Mouse (Mus musculus) limb, embryonic 12.5 days (tissue): ENCODE results near the gene Fdxr. TPM values are rescaled to one million over a fixed set of nuclear protein-coding genes. Genes with fewer than 3 reads are reported as not detected.

Experiments used
- ATAC-seq: fragments of 200-750 bp; cut with Nextera tagmentation; 2 replicates; pipeline ENCODE4 v1.8.0; 2017; ENCODE audit warnings: low read depth, moderate TSS enrichment; ENCODE audit not compliant: insufficient number of reproducible peaks, insufficient read depth, low FRiP score, low TSS enrichment
- H3K27ac ChIP-seq: fragments of 300-500 bp; sonication (generic); 2 replicates; pipeline ENCODE4 v1.5.1; 2016; ENCODE audit warnings: mild to moderate bottlenecking, moderate library complexity
- H3K27me3 ChIP-seq: fragments of 300-500 bp; sonication (generic); 2 replicates; pipeline ENCODE4 v1.6.1; 2016; ENCODE audit warnings: mild to moderate bottlenecking, moderate library complexity
- H3K36me3 ChIP-seq: fragments of 300-500 bp; sonication (generic); 2 replicates; pipeline ENCODE4 v1.6.1; 2016; ENCODE audit warnings: mild to moderate bottlenecking, moderate library complexity
- H3K4me1 ChIP-seq: fragments of 300-500 bp; sonication (generic); replicated peaks from 2 replicates; pipeline ENCODE4 v1.6.1; 2016
- H3K4me2 ChIP-seq: fragments of 300-500 bp; sonication (generic); 2 replicates; pipeline ENCODE4 v1.6.1; 2016; ENCODE audit warnings: mild to moderate bottlenecking, moderate library complexity
- H3K4me3 ChIP-seq: fragments of 300-500 bp; sonication (generic); replicated peaks from 2 replicates; pipeline ENCODE4 v1.5.1; 2016; ENCODE audit warnings: mild to moderate bottlenecking
- H3K9ac ChIP-seq: fragments of 300-500 bp; sonication (generic); replicated peaks from 2 replicates; pipeline ENCODE4 v1.6.1; 2016; ENCODE audit warnings: mild to moderate bottlenecking, moderate library complexity
- H3K9me3 ChIP-seq: fragments of 300-500 bp; sonication (generic); 2 replicates; pipeline ENCODE4 v1.6.1; 2016; ENCODE audit warnings: mild to moderate bottlenecking, moderate library complexity
- WGBS: fragments of 180-500 bp; shearing (Covaris S2); methylation state at CpG from one replicate; pipeline ENCODE4 v1.1.7; 2016; 5-methylcytosine and 5-hydroxymethylcytosine counted together
- polyA plus RNA-seq: library from polyadenylated mRNA; unstranded; fragments of >200 nt; fragmentation: Nextera tagmentation; extraction: Ambion mirVana; gene quantifications from 2 replicates; pipeline ENCODE4 v1.2.1, GENCODE M21; 2016

The Fdxr gene
- polyA plus RNA-seq, 1 experiment from 2014 or later, result 16.1 TPM

GRCm38 (mm10) chr11:115249721-115250404 is 27.0 kb downstream of the Fdxr start:
- H3K4me2 ChIP-seq, result peak overlapping the region; percentile 74
- no peak; the same call in 1 of the 2 replicates for ATAC-seq
- no peaks in the 10 kb centered on the region for H3K9me3 ChIP-seq
- peaks cover 6% of the 10 kb centered on the region; the same call in 1 of the 2 replicates for H3K36me3 ChIP-seq
- peaks cover 98% of the 10 kb centered on the region for H3K27me3 ChIP-seq
- peak overlapping the region; percentile 18; the same call in 1 of the 2 replicates for H3K9ac ChIP-seq
- WGBS, result 2% methylated on average over 63 of the region's 63 CpGs
- H3K4me3 ChIP-seq, result peak overlapping the region; percentile 42
- peaks cover 36% of the 10 kb centered on the region for H3K4me1 ChIP-seq
- no peak overlapping the region for H3K27ac ChIP-seq

- Histone ChIP-seq H3K27me3 (peaks cover 83% of the 10 kb centered on the region), H3K36me3 (peaks cover 22% of the 10 kb centered on the region), H3K27ac (no peak overlapping the region), H3K9ac (no peak overlapping the region), H3K4me2 (no peak overlapping the region), H3K4me3 (no peak overlapping the region), H3K9me3 (no peaks in the 10 kb centered on the region), H3K4me1 (peaks cover 40% of the 10 kb centered on the region)
- no peak for ATAC-seq
- WGBS, result 72% methylated on average over 6 of the region's 6 CpGs
Observed at GRCm38 (mm10) chr11:115247945-115248344, 28.9 kb downstream of the Fdxr start.

GRCm38 (mm10) chr11:115247240-115247639 is 29.6 kb downstream of the Fdxr start:
- H3K9ac ChIP-seq, result no peak overlapping the region
- peaks cover 22% of the 10 kb centered on the region for H3K36me3 ChIP-seq
- no peak for ATAC-seq
- H3K27me3 ChIP-seq, result peaks cover 76% of the 10 kb centered on the region
- H3K27ac ChIP-seq, result no peak overlapping the region
- no peaks in the 10 kb centered on the region for H3K9me3 ChIP-seq
- 17% methylated on average over 3 of the region's 3 CpGs for WGBS
- peaks cover 40% of the 10 kb centered on the region for H3K4me1 ChIP-seq
- H3K4me3 ChIP-seq, result no peak overlapping the region
- no peak overlapping the region for H3K4me2 ChIP-seq

GRCm38 (mm10) chr11:115246386-115246785 is 30.5 kb downstream of the Fdxr start:
- Histone ChIP-seq H3K27ac (no peak overlapping the region), H3K36me3 (peaks cover 25% of the 10 kb centered on the region), H3K4me1 (peaks cover 40% of the 10 kb centered on the region), H3K27me3 (peaks cover 71% of the 10 kb centered on the region), H3K4me2 (no peak overlapping the region), H3K9ac (no peak overlapping the region), H3K4me3 (no peak overlapping the region), H3K9me3 (no peaks in the 10 kb centered on the region)
- WGBS, result 74% methylated on average over 8 of the region's 8 CpGs
- no peak for ATAC-seq

- Histone ChIP-seq H3K9me3 (no peaks in the 10 kb centered on the region), H3K9ac (no peak overlapping the region), H3K27ac (no peak overlapping the region), H3K4me2 (no peak overlapping the region), H3K36me3 (peaks cover 28% of the 10 kb centered on the region), H3K4me1 (peaks cover 33% of the 10 kb centered on the region), H3K27me3 (peaks cover 59% of the 10 kb centered on the region), H3K4me3 (no peak overlapping the region)
- WGBS, result 82% methylated on average over 8 of the region's 8 CpGs
- no peak for ATAC-seq
Observed at GRCm38 (mm10) chr11:115244840-115245239, 32.0 kb downstream of the Fdxr start.

DNA sequence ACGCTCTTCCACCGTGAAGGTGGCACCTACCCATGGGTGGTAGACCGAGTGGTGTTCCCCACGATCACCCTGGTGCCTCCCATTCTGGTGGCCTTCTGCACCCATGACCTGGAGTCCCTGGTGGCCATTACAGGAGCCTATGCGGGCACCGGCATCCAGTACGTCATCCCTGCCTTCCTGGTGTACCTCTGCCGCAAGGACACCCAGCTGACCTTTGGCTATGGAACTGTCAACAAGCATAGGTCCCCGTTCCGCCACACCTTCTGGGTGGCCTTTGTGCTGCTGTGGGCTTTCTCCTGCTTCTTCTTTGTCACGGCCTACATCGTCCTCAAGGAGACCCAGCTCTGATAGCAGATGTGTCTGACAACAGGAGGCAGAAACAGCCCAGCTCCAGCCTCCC is 33.1 kb downstream of the Fdxr start:
- no peak overlapping the region for H3K4me3 ChIP-seq
- peaks cover 48% of the 10 kb centered on the region for H3K27me3 ChIP-seq
- 89% methylated on average over 12 of the region's 12 CpGs for WGBS
- H3K9ac ChIP-seq, result no peak overlapping the region
- peaks cover 29% of the 10 kb centered on the region for H3K4me1 ChIP-seq
- H3K9me3 ChIP-seq, result no peaks in the 10 kb centered on the region
- peaks cover 28% of the 10 kb centered on the region for H3K36me3 ChIP-seq
- no peak overlapping the region for H3K4me2 ChIP-seq
- ATAC-seq, result no peak
- no peak overlapping the region for H3K27ac ChIP-seq

DNA sequence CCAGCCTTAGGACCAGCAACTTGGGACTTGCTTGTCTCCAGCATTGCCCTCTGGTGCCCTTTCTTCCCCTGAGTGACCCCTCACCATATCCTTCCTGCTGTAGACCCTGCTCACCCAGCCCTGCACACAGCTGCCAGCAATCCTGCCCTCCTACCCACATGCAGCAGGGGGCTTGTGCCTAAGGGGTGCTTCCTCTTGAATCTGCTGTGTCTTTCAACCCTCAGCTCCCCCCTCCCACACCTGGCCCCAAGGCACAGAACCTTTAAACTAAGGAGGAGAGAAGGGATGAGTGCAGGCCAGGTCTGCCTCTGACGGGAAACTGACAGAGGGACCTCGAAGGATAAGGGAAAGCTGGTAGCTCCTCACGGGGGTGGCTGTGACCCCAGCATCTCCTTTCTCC is 34.1 kb downstream of the Fdxr start:
- peaks cover 44% of the 10 kb centered on the region for H3K27me3 ChIP-seq
- H3K4me1 ChIP-seq, result peaks cover 29% of the 10 kb centered on the region
- no peak for ATAC-seq
- H3K36me3 ChIP-seq, result peaks cover 28% of the 10 kb centered on the region
- 70% methylated on average over 3 of the region's 3 CpGs for WGBS
- no peak overlapping the region for H3K4me2 ChIP-seq
- H3K9me3 ChIP-seq, result no peaks in the 10 kb centered on the region
- H3K4me3 ChIP-seq, result no peak overlapping the region
- no peak overlapping the region for H3K27ac ChIP-seq
- no peak overlapping the region for H3K9ac ChIP-seq

GRCm38 (mm10) chr11:115241402-115241801 is 35.4 kb downstream of the Fdxr start:
- Histone ChIP-seq H3K27ac (no peak overlapping the region), H3K27me3 (peaks cover 30% of the 10 kb centered on the region), H3K9me3 (no peaks in the 10 kb centered on the region), H3K4me3 (no peak overlapping the region), H3K4me2 (no peak overlapping the region), H3K36me3 (peaks cover 28% of the 10 kb centered on the region), H3K4me1 (peaks cover 22% of the 10 kb centered on the region), H3K9ac (no peak overlapping the region)
- WGBS, result 83% methylated on average over 11 of the region's 11 CpGs
- ATAC-seq, result no peak

- H3K4me3 ChIP-seq, result no peak overlapping the region
- no peak for ATAC-seq
- no peak overlapping the region for H3K27ac ChIP-seq
- H3K4me1 ChIP-seq, result peaks cover 29% of the 10 kb centered on the region
- peaks cover 33% of the 10 kb centered on the region for H3K27me3 ChIP-seq
- no peaks in the 10 kb centered on the region for H3K9me3 ChIP-seq
- H3K4me2 ChIP-seq, result no peak overlapping the region
- H3K9ac ChIP-seq, result no peak overlapping the region
- 16% methylated on average over 5 of the region's 5 CpGs for WGBS
- H3K36me3 ChIP-seq, result peaks cover 5% of the 10 kb centered on the region; the same call in 1 of the 2 replicates
Observed at GRCm38 (mm10) chr11:115236570-115236969, 40.3 kb downstream of the Fdxr start.

- Histone ChIP-seq H3K36me3 (no peaks in the 10 kb centered on the region), H3K27ac (no peak overlapping the region), H3K9ac (no peak overlapping the region), H3K4me2 (no peak overlapping the region), H3K4me1 (peaks cover 34% of the 10 kb centered on the region), H3K4me3 (no peak overlapping the region), H3K27me3 (peaks cover 43% of the 10 kb centered on the region), H3K9me3 (no peaks in the 10 kb centered on the region)
- ATAC-seq, result no peak
- 68% methylated on average over 15 of the region's 15 CpGs for WGBS
Observed at GRCm38 (mm10) chr11:115234320-115235044, 42.4 kb downstream of the Fdxr start.

- Histone ChIP-seq H3K9ac (0 out of 2 replicates have a peak overlapping the region, but pooled peaks have one; percentile 1), H3K4me1 (peaks cover 34% of the 10 kb centered on the region), H3K9me3 (no peaks in the 10 kb centered on the region), H3K4me3 (no peak overlapping the region), H3K36me3 (no peaks in the 10 kb centered on the region), H3K27me3 (peaks cover 47% of the 10 kb centered on the region), H3K27ac (no peak overlapping the region), H3K4me2 (no peak overlapping the region)
- WGBS, result 48% methylated on average over 20 of the region's 20 CpGs
- no peak for ATAC-seq
Observed at GRCm38 (mm10) chr11:115233526-115234290, 43.1 kb downstream of the Fdxr start.
